Mouse (Mus musculus) T-helper 2 cell (primary cell): ENCODE data around the gene Alkal2.

Experiments used
- in situ Hi-C: fragments of 300-600 bp; cut with MboI, MseI; formaldehyde crosslinking; loops from one replicate; pipeline ENCODE4 v1.15.1; 2025; ENCODE audit warnings: high pct_unique_total_duplicates

The Alkal2 gene

DNA sequence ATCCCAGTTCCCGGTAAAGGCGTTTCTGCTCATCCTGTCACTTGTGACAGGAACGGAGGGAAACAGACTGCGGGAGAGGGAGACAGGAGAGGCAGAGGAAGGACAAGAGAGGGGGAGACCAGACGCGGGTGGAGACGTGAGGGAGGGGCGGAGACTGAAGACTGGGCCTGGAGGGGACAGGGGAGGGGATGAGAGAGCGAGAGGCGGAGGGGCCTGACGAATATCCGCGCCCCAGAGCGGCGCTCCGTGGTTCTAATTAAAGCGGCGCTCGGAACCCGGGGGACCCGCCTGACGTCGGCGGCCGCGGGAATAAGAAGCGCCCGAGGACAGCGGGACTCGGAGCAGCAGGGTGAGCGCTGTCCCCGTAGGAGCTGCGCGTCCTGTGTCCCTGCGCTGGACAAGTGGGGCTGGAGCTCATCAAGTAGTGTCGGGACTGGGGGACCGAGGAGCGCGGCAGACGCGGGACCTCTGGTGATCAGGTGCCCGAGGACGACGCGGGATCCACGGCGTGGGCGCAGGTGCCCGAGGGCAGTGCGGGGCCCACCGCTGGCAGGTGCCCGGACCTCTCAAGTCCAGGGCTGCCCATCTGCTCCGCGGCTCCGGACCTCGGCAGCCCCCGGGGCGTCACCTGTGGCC, at the start of gene Alkal2:
Gene Alkal2, plus strand, starts transcription at position 337 of the 636 bp plus-strand sequence.
- in situ Hi-C loops: no loop called here

DNA sequence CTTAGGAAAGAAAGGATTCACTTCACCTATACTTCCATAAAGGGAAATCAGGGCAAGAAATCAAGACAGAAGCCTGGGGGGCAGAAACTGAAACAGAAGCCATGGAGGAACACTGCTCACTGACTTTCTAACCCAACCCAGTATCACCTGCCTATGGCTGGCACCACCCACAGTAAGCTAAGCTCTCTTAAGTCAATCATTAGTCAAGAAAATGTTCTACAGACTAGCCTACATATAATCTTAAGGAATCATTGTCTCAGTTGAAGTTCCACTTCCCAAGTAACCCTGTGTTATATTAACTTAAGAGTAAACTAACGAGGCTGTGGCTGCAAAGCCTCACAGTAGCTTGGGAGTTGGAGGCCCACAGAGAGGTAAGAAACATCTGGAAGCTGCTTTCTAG, 35.6 kb upstream of the Alkal2 start:
- in situ Hi-C loops: no loop called here

DNA sequence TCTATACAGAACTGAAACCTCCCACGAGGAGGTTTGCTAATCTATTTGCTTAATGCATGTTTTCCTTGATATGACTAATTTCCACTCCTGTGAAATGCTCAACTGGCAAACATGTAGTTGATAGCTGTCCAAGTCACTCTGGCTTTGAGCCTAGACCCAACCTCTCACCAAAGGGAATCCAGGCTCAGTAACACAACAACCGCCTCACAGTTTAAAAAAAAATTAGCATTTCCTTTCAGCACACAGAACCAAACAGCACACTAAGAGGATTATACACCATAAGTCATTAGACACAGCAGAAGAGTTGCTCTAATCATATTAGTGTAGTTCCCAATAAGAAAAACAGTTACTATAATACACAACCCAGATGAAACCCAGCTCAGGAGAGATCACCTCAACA, 33.2 kb upstream of the Alkal2 start:
- in situ Hi-C loops: loop anchor here (10.0 kb wide), 1 partner anchor 226 kb away; no protein-coding TSS in a partner anchor

- in situ Hi-C loops: loop anchor here (10.0 kb wide), 1 partner anchor 227 kb away; no protein-coding TSS in a partner anchor
Measured at GRCm38 (mm10) chr12:30851871-30852270, 32.3 kb upstream of the Alkal2 start.

- in situ Hi-C loops: loop anchor here (10.0 kb wide), 1 partner anchor 231 kb away; no protein-coding TSS in a partner anchor
Measured at GRCm38 (mm10) chr12:30855442-30856159, 28.5 kb upstream of the Alkal2 start.

DNA sequence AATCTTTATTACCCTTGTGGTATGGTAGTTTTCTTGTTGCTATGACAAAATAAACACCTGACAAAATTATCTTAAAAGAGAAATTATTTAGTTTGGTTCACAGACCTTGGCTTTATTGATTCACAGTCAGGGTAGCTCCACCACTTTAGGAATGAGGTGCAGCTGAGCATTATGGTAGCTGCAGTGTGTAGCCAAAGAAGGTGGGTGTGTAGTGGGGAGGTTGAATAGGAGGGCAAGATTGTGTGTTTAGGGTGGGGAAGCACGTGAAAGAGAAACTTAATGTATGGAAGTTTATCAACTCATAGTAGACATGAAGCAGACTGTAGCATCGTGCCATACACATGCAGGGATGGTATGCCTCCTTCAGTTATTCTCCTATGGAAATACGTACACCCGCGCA, 27.9 kb upstream of the Alkal2 start:
- in situ Hi-C loops: loop anchor here (10.0 kb wide), 1 partner anchor 231 kb away; no protein-coding TSS in a partner anchor

DNA sequence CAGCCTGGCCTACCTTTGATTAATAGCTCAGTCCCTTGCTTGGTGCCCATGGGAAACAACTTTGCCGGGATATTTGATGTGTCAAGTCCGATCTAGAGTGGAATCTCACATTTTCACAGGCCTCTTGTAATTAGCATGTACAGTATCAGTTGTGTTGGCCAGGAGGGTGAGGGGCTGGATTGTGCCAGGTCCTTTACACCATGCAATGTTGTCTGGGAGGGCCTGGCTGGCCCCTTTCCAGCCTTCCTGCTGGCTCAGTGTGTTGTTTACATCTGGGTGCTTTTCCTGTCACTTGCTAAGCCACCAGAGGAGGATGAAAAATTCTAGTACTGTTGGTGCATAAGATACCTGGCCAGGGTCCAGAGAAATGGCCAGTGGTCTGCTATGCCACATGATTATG, 19.8 kb upstream of the Alkal2 start:
- in situ Hi-C loops: no loop called here

- in situ Hi-C loops: no loop called here
Measured at GRCm38 (mm10) chr12:30865781-30866180, 18.3 kb upstream of the Alkal2 start.

DNA sequence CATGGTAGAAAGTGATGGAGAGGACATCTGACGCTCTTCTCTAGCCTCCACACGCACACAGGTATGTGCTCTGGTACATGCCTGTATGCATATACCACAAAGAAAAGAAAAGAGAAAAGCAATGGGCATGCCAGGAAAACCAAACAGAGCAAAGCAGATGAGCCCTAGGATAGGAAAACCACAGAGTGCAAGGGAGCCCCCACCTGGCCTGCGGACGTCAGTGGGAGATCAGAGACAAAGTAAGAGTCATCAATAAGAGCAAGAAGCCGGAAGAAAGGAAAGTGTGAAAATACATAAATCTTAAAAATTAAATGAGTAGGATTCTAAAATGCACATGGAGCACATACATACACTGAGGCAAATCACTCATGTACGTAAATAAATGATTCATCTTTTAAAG, 4.7 kb upstream of the Alkal2 start:
- in situ Hi-C loops: no loop called here

- in situ Hi-C loops: no loop called here
Measured at GRCm38 (mm10) chr12:30883592-30883985, 533 bp upstream of the Alkal2 start.

- in situ Hi-C loops: loop anchor here (5.0 kb wide), 1 partner anchor 282 kb away; no protein-coding TSS in a partner anchor
Measured at GRCm38 (mm10) chr12:30884622-30885230, 604 bp downstream of the Alkal2 start.

GRCm38 (mm10) chr12:30885891-30886290, 1.8 kb downstream of the Alkal2 start:
- in situ Hi-C loops: loop anchor here (5.0 kb wide), 1 partner anchor 284 kb away; no protein-coding TSS in a partner anchor

DNA sequence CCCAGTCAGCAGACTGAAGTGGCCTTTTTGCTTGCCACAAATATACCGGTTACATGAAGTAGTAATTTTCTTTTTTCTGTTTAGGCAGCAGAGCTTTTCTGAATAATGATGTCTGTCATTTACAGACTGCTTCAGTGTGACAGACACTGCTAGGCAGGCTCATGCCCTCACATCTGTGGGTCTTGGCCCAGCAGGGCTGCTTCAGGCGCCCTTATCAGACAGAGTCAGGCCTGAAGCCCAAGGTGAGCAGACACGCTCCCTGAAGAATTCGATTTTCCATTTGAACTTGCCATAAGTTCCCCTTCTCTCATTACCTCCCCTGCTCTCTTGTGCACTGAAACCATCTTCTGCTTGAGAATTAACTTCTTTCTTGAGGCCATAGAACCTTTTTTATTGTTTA, 3.9 kb downstream of the Alkal2 start:
- in situ Hi-C loops: loop anchor here (5.0 kb wide), 1 partner anchor 286 kb away; no protein-coding TSS in a partner anchor

GRCm38 (mm10) chr12:30890067-30890466, 5.9 kb downstream of the Alkal2 start:
- in situ Hi-C loops: no loop called here

DNA sequence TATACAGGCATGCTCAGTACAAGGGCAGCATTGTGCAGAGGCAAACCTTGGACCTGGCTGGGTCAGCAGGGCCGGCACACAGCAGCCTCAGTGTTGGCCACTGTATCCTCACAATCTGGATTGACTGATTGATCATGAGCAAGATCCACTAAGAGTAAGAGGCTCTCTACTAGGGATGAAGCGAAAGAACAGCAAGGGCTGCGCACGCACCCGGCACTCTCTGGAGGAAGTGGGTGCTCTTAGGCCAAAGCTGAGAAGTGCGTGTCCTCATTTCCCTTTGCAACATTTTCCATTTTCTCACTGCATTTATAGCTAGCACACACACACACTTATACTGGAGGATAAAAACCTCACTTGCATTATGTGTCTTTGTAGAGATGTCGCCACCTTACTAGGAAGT, 7.3 kb downstream of the Alkal2 start:
- in situ Hi-C loops: no loop called here

DNA sequence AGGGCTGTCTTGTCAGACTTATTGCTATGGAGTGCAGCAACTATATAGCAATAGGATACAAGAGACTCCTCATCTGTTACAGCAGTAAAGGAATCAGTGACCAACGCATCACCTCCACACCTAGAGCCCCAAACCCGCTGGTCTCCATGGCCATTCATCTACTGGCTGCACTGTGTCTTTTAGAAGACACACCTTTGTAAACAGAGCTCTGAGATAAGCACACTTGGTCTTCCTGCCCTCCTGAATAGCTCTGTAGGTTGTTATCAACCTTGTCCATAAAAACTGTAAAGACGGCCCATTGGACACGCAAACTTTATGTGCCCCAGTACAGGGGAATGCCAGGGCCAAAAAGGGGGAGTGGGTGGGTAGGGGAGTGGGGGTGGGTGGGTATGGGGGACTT, 12.9 kb downstream of the Alkal2 start:
- in situ Hi-C loops: no loop called here

DNA sequence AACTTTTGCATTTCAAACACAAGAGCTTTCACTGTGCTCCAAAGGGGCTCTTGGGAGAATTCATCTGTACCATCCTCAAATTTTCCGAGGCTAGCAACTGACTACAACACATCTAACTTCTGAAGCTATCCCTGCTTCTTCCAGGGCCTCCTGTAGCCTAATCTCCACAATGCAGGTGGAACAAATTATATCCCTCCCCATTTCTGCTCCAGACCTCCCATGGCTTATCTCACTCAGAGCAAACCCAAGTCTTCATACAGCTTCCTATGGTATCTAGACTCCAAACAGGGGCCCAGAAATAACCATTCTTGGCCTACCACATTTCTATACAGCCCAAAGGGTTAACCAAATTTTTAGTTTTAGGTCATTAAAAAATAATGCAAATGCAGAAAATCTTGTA, 24.5 kb downstream of the Alkal2 start:
- in situ Hi-C loops: no loop called here

DNA sequence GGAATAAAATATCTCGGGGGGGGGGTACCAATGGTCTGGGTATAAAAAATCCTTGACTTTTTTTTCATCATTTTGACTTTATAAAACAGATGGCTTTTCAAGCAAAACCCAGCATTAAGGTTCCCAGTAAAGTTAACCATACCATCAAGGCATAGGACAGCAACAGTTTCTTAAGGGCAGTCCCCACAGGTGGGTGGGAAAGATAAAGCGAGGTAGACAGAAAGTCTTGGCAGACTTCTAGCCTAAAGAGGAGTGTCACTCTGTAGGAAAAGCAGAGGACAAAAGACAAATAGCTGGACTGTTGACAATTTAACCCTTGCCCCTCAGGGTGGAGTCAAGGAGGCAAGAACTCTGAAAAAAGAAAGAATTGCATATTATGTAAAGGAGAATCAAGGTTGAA, 25.8 kb downstream of the Alkal2 start:
- in situ Hi-C loops: no loop called here

GRCm38 (mm10) chr12:30910860-30911259, 26.7 kb downstream of the Alkal2 start:
- in situ Hi-C loops: no loop called here

GRCm38 (mm10) chr12:30911261-30912047, 27.3 kb downstream of the Alkal2 start, which contains the start of the genes Acp1 and Sh3yl1:
Gene Acp1, minus strand, starts transcription at chr12:30911589.
Gene Sh3yl1, plus strand, starts transcription at chr12:30911668.
- in situ Hi-C loops: no loop called here

GRCm38 (mm10) chr12:30912048-30912381, 27.9 kb downstream of the Alkal2 start:
- in situ Hi-C loops: no loop called here

GRCm38 (mm10) chr12:30912840-30913239, 28.7 kb downstream of the Alkal2 start:
- in situ Hi-C loops: no loop called here
